Mouse (Mus musculus) myocyte (in vitro differentiated cells): ENCODE measurements around the gene Idh3g.

Source experiments
- E2F4 ChIP-seq: IDR thresholded peaks from one replicate; pipeline ENCODE4 v1.6.1; 2011; ENCODE audit warnings: mild to moderate bottlenecking, control low read depth, moderate library complexity; ENCODE audit not compliant: insufficient read depth
- MAX ChIP-seq: IDR thresholded peaks from one replicate; pipeline ENCODE4 v1.6.1; 2011; ENCODE audit warnings: low read depth, mild to moderate bottlenecking, control low read depth

- no peak for TF ChIP-seq E2F4
- TF ChIP-seq MAX: no peak
These were observed 1.8 kb upstream of the Idh3g start for GRCm38 (mm10) chrX:73788501-73788900.
